Mouse (Mus musculus): ENCODE measurements at regions not wholly inside any gene's neighbourhood (a gene's known extent, or its start where the extent isn't known, plus 50 kb on each side); places are given as distances from the start of the nearest gene placed in this dataset.

- TF ChIP-seq CTCF (conservative IDR thresholded peaks at IDR 0.05; ENCODE audit: insufficient read depth, insufficient read length, low read depth, low read length) (no peak), POLR2A (IDR thresholded peaks at IDR 0.05; ENCODE audit: low read depth, low read length) (no peak)
These were observed 583.7 kb upstream of the Adam5 start for GRCm38 (mm10) chr8:25407862-25408261.

All from kidney, adult 2 months (tissue).